ENCODE assay signal across 9 mouse cellular contexts in the genomic region with DNA sequence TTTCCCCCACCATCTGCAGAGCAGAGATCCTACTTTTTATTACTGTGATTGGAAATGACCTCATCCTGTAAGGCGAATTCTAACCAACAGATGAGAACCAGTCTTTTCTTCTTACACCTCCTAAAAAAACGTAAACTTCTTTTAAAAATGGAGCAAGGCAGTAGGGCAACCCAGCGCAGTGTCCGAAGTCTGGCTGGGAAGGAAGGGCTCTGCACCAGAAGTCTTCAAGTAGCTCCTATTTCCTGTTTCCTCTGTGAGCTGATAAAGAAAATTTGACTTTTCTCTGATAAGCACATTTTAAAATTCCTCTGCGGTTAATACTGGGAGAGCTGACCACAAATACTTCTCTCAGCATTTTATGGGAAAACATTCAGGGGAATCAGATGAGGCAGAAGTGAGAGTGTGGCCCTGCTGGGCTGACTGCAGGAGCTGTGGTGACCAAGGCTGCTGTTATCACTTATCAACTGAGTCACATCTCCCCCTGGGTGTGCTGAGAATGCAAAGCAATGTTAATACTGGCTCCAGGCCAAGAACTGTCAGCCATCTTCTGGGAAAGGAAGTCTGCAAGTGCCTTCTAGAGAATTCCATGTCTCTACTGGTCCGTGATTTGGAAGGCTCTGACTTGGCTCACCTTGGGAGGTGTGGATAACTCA. TPM values are rescaled to one million over a fixed set of nuclear protein-coding genes. Genes with fewer than 3 reads are reported as not detected.
DNase-seq lines count a peak whose midpoint lies in the region; ATAC-seq and TF ChIP-seq lines count a peak whose summit lies in the region.
"Had no signal": no experiment of that assay in that cellular context is flagged by ENCODE, and none has a peak within 500 bp of the region (broad histone marks: within the 10 kb centered on the region; RNA-seq: fewer than 3 reads in every experiment).

No protein-coding gene starts in this region.

- no peaks in the 10 kb centered on the region for H3K27me3 ChIP-seq in midbrain, postnatal 0 days (ENCODE audit: insufficient read depth, low read length)
- no peaks in the 10 kb centered on the region for H3K27me3 ChIP-seq in midbrain, embryonic 16.5 days (ENCODE audit: control insufficient read depth, insufficient read depth, low read depth, low read length)
- H3K27me3 ChIP-seq in stomach, postnatal 0 days (ENCODE audit: control insufficient read depth, insufficient read depth, low read length), result no peaks in the 10 kb centered on the region
- no peaks in the 10 kb centered on the region for H3K27me3 ChIP-seq in forebrain, embryonic 10.5 days (ENCODE audit: poor library complexity, severe bottlenecking)
- H3K27me3 ChIP-seq: forebrain, embryonic 13.5 days had no signal

- no peak overlapping the region for H3K9ac ChIP-seq in midbrain, postnatal 0 days (replicated peaks; ENCODE audit: low read length, poor library complexity, severe bottlenecking)
- no peak overlapping the region for H3K9ac ChIP-seq in midbrain, embryonic 16.5 days (ENCODE audit: low read depth, low read length)
- no peak overlapping the region for H3K9ac ChIP-seq in stomach, postnatal 0 days (ENCODE audit: low read length)
- H3K9ac ChIP-seq: forebrain, embryonic 13.5 days had no signal

- H3K9me3 ChIP-seq in midbrain, postnatal 0 days (ENCODE audit: low read length), result no peaks in the 10 kb centered on the region
- no peaks in the 10 kb centered on the region for H3K9me3 ChIP-seq in midbrain, embryonic 16.5 days (replicated peaks; ENCODE audit: control insufficient read depth, low read length, poor library complexity, severe bottlenecking)
- no peaks in the 10 kb centered on the region for H3K9me3 ChIP-seq in stomach, postnatal 0 days (ENCODE audit: control insufficient read depth, low read length)
- H3K9me3 ChIP-seq in forebrain, embryonic 10.5 days, result no peaks in the 10 kb centered on the region
- H3K9me3 ChIP-seq: forebrain, embryonic 13.5 days had no signal

- no peak overlapping the region for H3K4me3 ChIP-seq in midbrain, postnatal 0 days (ENCODE audit: low read depth, low read length)
- no peak overlapping the region for H3K4me3 ChIP-seq in midbrain, embryonic 16.5 days (ENCODE audit: low read depth, low read length)
- no peak overlapping the region for H3K4me3 ChIP-seq in stomach, postnatal 0 days (ENCODE audit: low read depth, low read length)
- H3K4me3 ChIP-seq in forebrain, embryonic 10.5 days, result no peak overlapping the region
- H3K4me3 ChIP-seq: forebrain, embryonic 13.5 days had no signal

- H3K36me3 ChIP-seq in midbrain, postnatal 0 days (ENCODE audit: insufficient read depth, low read length), result no peaks in the 10 kb centered on the region
- H3K36me3 ChIP-seq in midbrain, embryonic 16.5 days (ENCODE audit: control insufficient read depth, insufficient read depth, low read length), result no peaks in the 10 kb centered on the region
- H3K36me3 ChIP-seq in stomach, postnatal 0 days (ENCODE audit: control insufficient read depth, insufficient read depth, low read length), result no peaks in the 10 kb centered on the region
- no peaks in the 10 kb centered on the region for H3K36me3 ChIP-seq in forebrain, embryonic 10.5 days (replicated peaks)

- H3K27ac ChIP-seq in midbrain, postnatal 0 days (ENCODE audit: low read depth, low read length), result no peak overlapping the region
- no peak overlapping the region for H3K27ac ChIP-seq in midbrain, embryonic 16.5 days (ENCODE audit: low read length)
- H3K27ac ChIP-seq in stomach, postnatal 0 days (replicated peaks), result no peak overlapping the region
- no peak overlapping the region for H3K27ac ChIP-seq in forebrain, embryonic 10.5 days
- H3K27ac ChIP-seq: forebrain, embryonic 13.5 days had no signal

- peak; percentile 33 for DNase-seq in midbrain, postnatal 0 days (ENCODE audit: low spot score)
- DNase-seq in heart, adult 9 months (ENCODE audit: low spot score in 2 of 2), result peak; percentile 42 to 56
- DNase-seq in kidney, postnatal 25 days, result peak; percentile 53 to 55
- DNase-seq in stomach, postnatal 0 days (ENCODE audit: low spot score), result peak; percentile 61
- no peak for DNase-seq in forebrain, embryonic 10.5 days (ENCODE audit: extremely low spot score, low spot score)
- no peak for DNase-seq in thymus, postnatal 36 days

- H3K4me1 ChIP-seq in midbrain, postnatal 0 days (ENCODE audit: insufficient read depth, low read length), result no peaks in the 10 kb centered on the region
- no peaks in the 10 kb centered on the region for H3K4me1 ChIP-seq in midbrain, embryonic 16.5 days (ENCODE audit: control insufficient read depth, insufficient read depth, low read length)
- H3K4me1 ChIP-seq in stomach, postnatal 0 days (replicated peaks; ENCODE audit: control insufficient read depth, insufficient read depth), result no peaks in the 10 kb centered on the region
- no peaks in the 10 kb centered on the region for H3K4me1 ChIP-seq in forebrain, embryonic 10.5 days
- H3K4me1 ChIP-seq: forebrain, embryonic 13.5 days had no signal

- no peak for TF ChIP-seq CTCF in midbrain, postnatal 0 days (IDR thresholded peaks at IDR 0.05)
- TF ChIP-seq CTCF in stomach, postnatal 0 days (IDR thresholded peaks at IDR 0.05; ENCODE audit: low read depth), result no peak

- ATAC-seq in midbrain, postnatal 0 days (ENCODE audit: low FRiP score), result no peak
- ATAC-seq in midbrain, embryonic 16.5 days, result no peak
- ATAC-seq in stomach, postnatal 0 days (ENCODE audit: low FRiP score, low TSS enrichment), result peak; percentile 54; the same call in 1 of the 2 replicates
- no peak for ATAC-seq in inflammation-experienced regulatory T-cells, adult 6 months
- ATAC-seq: forebrain, embryonic 13.5 days had no signal

- WGBS in midbrain, postnatal 0 days, result 84% methylated on average over 6 of the region's 6 CpGs
- 87% methylated on average over 6 of the region's 6 CpGs for WGBS in midbrain, embryonic 16.5 days
- 54% methylated on average over 6 of the region's 6 CpGs for WGBS in stomach, postnatal 0 days
- 86% methylated on average over 6 of the region's 6 CpGs for WGBS in forebrain, embryonic 10.5 days

- TF ChIP-seq EP300 in stomach, postnatal 0 days (optimal IDR thresholded peaks at IDR 0.05), result no peak

- no peak overlapping the region for H3K4me2 ChIP-seq in midbrain, postnatal 0 days (ENCODE audit: low read depth, low read length, poor library complexity, severe bottlenecking)
- no peak overlapping the region for H3K4me2 ChIP-seq in midbrain, embryonic 16.5 days (ENCODE audit: low read length)
- H3K4me2 ChIP-seq in stomach, postnatal 0 days (replicated peaks; ENCODE audit: low read depth), result no peak overlapping the region
- H3K4me2 ChIP-seq: forebrain, embryonic 13.5 days had no signal

RNA-seq across cellular contexts. Expression of a gene that starts 55.8 kb away (rescaled TPM):
- 12.8 and 18.5 TPM in 2 replicates for total RNA-seq in midbrain, postnatal 0 days (2014; rRNA removed)
- 2.0 and 3.5 TPM in 2 replicates for polyA plus RNA-seq in midbrain, postnatal 0 days (2015; fragmentation: Nextera tagmentation; extraction: Ambion mirVana)
- polyA plus RNA-seq in midbrain, embryonic 16.5 days (2015; fragmentation: Nextera tagmentation; extraction: Ambion mirVana), result 1.9 and 2.1 TPM in 2 replicates
- polyA plus RNA-seq in stomach, postnatal 0 days (2015; fragmentation: Nextera tagmentation; extraction: Ambion mirVana), result 0.57 and 1.0 TPM in 2 replicates
- 1 to 10 TPM in 2 of 3 experiments, under 1 TPM in 1; 0.87 to 2.3 (median 1.6) TPM for polyA plus RNA-seq in inflammation-experienced regulatory T-cells, adult 6 months (2017; shearing (Covaris generic))
- polyA plus RNA-seq in forebrain, embryonic 10.5 days (2016; fragmentation: Nextera tagmentation; extraction: Ambion mirVana), result 0.93 and 1.1 TPM in 2 replicates

Comparison
In these comparisons a context has a peak if more than half of its experiments do, and no peak if none do; other contexts are left out.
1. DNase-seq: peak in midbrain, postnatal 0 days (single experiment), heart, adult 9 months (2 of 2), kidney, postnatal 25 days (2 of 2) and stomach, postnatal 0 days (single experiment); none in forebrain, embryonic 10.5 days (single experiment) and thymus, postnatal 36 days (0 of 2).